Mouse (Mus musculus) cerebellum, adult 2 months (tissue): ENCODE results near the gene Abl1.

Experiments
- CTCF ChIP-seq: fragments of 200-500 bp; IDR thresholded peaks from 2 replicates; pipeline ENCODE4 v1.5.1; 2011; ENCODE audit warnings: low read depth, mild to moderate bottlenecking, control low read depth, low read length, moderate library complexity, borderline replicate concordance; ENCODE audit not compliant: insufficient read depth
- POLR2A ChIP-seq: fragments of 200-500 bp; IDR thresholded peaks from 2 replicates; pipeline ENCODE4 v1.6.1; 2011; ENCODE audit warnings: low read length, control low read depth, borderline replicate concordance; ENCODE audit not compliant: insufficient read depth

DNA sequence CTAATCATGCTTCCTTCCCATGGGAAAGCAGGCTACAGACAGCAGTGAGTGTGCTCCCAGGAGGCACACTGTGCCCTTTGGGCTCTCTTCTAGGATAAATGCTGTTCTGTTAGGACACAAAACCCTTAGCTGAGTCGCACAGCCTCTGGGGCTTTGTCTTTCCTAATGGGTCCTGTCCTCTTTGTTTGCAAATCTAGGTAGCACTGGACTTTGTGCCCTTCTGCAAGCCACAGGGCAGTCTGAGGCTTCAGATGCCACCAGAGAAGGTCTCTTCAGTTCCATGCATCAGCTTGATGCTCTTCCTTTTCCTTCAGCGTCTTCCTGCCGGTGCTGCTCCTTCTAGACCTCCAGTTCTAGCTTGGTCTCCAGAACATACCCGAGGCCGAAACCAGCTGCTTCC, 42.5 kb downstream of the Abl1 start:
- no peak for TF ChIP-seq POLR2A
- no peak for TF ChIP-seq CTCF
